Mouse (Mus musculus): ENCODE measurements at regions not wholly inside any gene's neighbourhood (a gene's known extent, or its start where the extent isn't known, plus 50 kb on each side); places are given as distances from the start of the nearest gene placed in this dataset.

DNA sequence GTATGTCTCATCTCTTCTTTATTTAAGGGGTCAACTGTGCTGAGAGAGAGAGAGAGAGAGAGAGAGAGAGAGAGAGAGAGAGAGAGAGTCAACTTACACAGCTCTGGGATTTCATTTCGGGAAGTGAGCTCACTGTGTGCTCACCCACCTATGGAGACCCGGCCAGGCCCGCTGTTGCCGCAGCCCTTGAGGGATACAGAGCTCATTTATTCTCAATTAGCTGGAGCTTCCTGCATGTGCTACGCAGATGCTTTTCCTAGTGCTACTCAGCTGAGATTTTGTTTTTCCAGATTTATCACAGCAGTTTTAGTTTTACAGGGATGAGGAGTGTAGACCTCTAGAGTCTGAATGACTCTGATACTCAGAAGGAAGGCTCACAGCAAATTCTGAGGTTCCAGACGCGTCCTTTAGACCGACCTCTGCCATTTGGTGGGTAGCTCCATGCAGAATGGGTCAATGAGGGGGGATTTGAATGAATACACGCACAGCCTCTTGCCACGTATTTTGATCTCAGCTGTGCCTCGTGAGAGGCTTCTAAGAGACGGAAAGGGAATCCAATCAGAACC is 170.6 kb upstream of the Krr1 start:
- TF ChIP-seq EP300 (IDR thresholded peaks at IDR 0.05) = no peak
- TF ChIP-seq CTCF (IDR thresholded peaks at IDR 0.05) = no peak

Data from lung, postnatal 0 days (tissue).